Mouse (Mus musculus) thymus, adult 2 months (tissue): ENCODE measurements around the gene Pex16.

ENCODE experiments used
- CTCF ChIP-seq: fragments of 200-500 bp; IDR thresholded peaks from 2 replicates; pipeline ENCODE4 v1.5.1; 2012; ENCODE audit warnings: mild to moderate bottlenecking, control low read depth, low read length, moderate library complexity, borderline replicate concordance; ENCODE audit not compliant: control insufficient read depth, poor library complexity, insufficient read depth; ENCODE audit errors: extremely low read depth
- POLR2A ChIP-seq: fragments of 200-500 bp; IDR thresholded peaks from 2 replicates; pipeline ENCODE4 v1.6.1; 2012; ENCODE audit warnings: mild to moderate bottlenecking, low read length, control low read depth, moderate library complexity; ENCODE audit not compliant: control insufficient read depth, poor library complexity, insufficient read depth; ENCODE audit errors: extremely low read depth

- TF ChIP-seq CTCF (no peak), POLR2A (no peak)
Measured at GRCm38 (mm10) chr2:92381161-92381560, 6.7 kb downstream of the Pex16 start.
